Mouse (Mus musculus): ENCODE measurements around the gene Osbpl5. TPM values are rescaled to one million over a fixed set of nuclear protein-coding genes. Genes with fewer than 3 reads are reported as not detected.
"Not testable (repeated sequence)": the region's sequence is repeated elsewhere in the genome, so short reads cannot be mapped to it uniquely, and the experiment has no call there.

Osbpl5 gene
- polyA plus RNA-seq, 1 experiment from 2014 or later, result 12.9 TPM

- Histone ChIP-seq H3K4me3 (ENCODE audit: low read depth, low read length) (no peak overlapping the region), H3K9ac (ENCODE audit: low read length) (no peak overlapping the region), H3K36me3 (ENCODE audit: control insufficient read depth, insufficient read depth, low read length) (no peaks in the 10 kb centered on the region), H3K27me3 (ENCODE audit: control insufficient read depth, insufficient read depth, low read length) (no peaks in the 10 kb centered on the region), H3K27ac (ENCODE audit: low read depth, low read length) (no peak overlapping the region), H3K4me2 (ENCODE audit: low read depth, low read length, severe bottlenecking) (no peak overlapping the region), H3K4me1 (replicated peaks; ENCODE audit: control insufficient read depth, insufficient read depth, low read length) (0 out of 2 replicates have a peak, but pooled peaks cover 2% of the 10 kb centered on the region), H3K9me3 (ENCODE audit: control insufficient read depth, low read length) (no peaks in the 10 kb centered on the region)
- no peak for ATAC-seq (replicated peaks; ENCODE audit: low FRiP score)
- WGBS, result 80% methylated on average over 7 of the region's 7 CpGs
- DNase-seq (ENCODE audit: low spot score), result no peak
Measured at GRCm38 (mm10) chr7:143689481-143689880, 67.3 kb downstream of the Osbpl5 start.

GRCm38 (mm10) chr7:143686676-143687075, 70.1 kb downstream of the Osbpl5 start:
- not testable (repeated sequence) for H3K4me1 ChIP-seq (replicated peaks; ENCODE audit: control insufficient read depth, insufficient read depth, low read length); ATAC-seq (replicated peaks; ENCODE audit: low FRiP score); H3K4me2 ChIP-seq (ENCODE audit: low read depth, low read length, severe bottlenecking); H3K4me3 ChIP-seq (ENCODE audit: low read depth, low read length); DNase-seq (ENCODE audit: low spot score); H3K27me3 ChIP-seq (ENCODE audit: control insufficient read depth, insufficient read depth, low read length); H3K36me3 ChIP-seq (ENCODE audit: control insufficient read depth, insufficient read depth, low read length); H3K9ac ChIP-seq (ENCODE audit: low read length); H3K9me3 ChIP-seq (ENCODE audit: control insufficient read depth, low read length); H3K27ac ChIP-seq (ENCODE audit: low read depth, low read length)
- 83% methylated on average over 3 of the region's 3 CpGs for WGBS

- not testable (repeated sequence) for ATAC-seq (replicated peaks; ENCODE audit: low FRiP score); H3K9me3 ChIP-seq (ENCODE audit: control insufficient read depth, low read length); H3K27me3 ChIP-seq (ENCODE audit: control insufficient read depth, insufficient read depth, low read length); H3K4me2 ChIP-seq (ENCODE audit: low read depth, low read length, severe bottlenecking); H3K27ac ChIP-seq (ENCODE audit: low read depth, low read length); H3K9ac ChIP-seq (ENCODE audit: low read length); H3K4me3 ChIP-seq (ENCODE audit: low read depth, low read length); H3K36me3 ChIP-seq (ENCODE audit: control insufficient read depth, insufficient read depth, low read length); H3K4me1 ChIP-seq (replicated peaks; ENCODE audit: control insufficient read depth, insufficient read depth, low read length); DNase-seq (ENCODE audit: low spot score)
- 63% methylated on average over 4 of the region's 4 CpGs for WGBS
Measured at GRCm38 (mm10) chr7:143686191-143686590, 70.6 kb downstream of the Osbpl5 start.

- peak within 1 kb of the TSS; percentile 30 for H3K4me3 ChIP-seq (ENCODE audit: low read depth, low read length)
- H3K36me3 ChIP-seq (ENCODE audit: control insufficient read depth, insufficient read depth, low read length), result no peaks in the 10 kb centered on the region
- 0 out of 2 replicates have a peak, but pooled peaks cover 2% of the 10 kb centered on the region for H3K4me1 ChIP-seq (replicated peaks; ENCODE audit: control insufficient read depth, insufficient read depth, low read length)
- H3K27me3 ChIP-seq (ENCODE audit: control insufficient read depth, insufficient read depth, low read length), result no peaks in the 10 kb centered on the region
- 3% methylated on average over 35 of the region's 35 CpGs for WGBS
- H3K9ac ChIP-seq (ENCODE audit: low read length), result no peak within 1 kb of the TSS
- ATAC-seq (replicated peaks; ENCODE audit: low FRiP score) (peak; percentile 86), DNase-seq (ENCODE audit: low spot score) (peak; percentile 79)
- H3K27ac ChIP-seq (ENCODE audit: low read depth, low read length), result no peak within 1 kb of the TSS
- H3K9me3 ChIP-seq (ENCODE audit: control insufficient read depth, low read length), result no peaks in the 10 kb centered on the region
- H3K4me2 ChIP-seq (ENCODE audit: low read depth, low read length, severe bottlenecking), result peak within 1 kb of the TSS; percentile 86
Measured at GRCm38 (mm10) chr7:143685359-143686067, 71.3 kb downstream of the Osbpl5 start, which contains the start of gene Tnfrsf23. Tnfrsf23 (minus strand) TSS chr7:143685872.

GRCm38 (mm10) chr7:143684569-143684968, 72.2 kb downstream of the Osbpl5 start:
- not testable (repeated sequence) for H3K27ac ChIP-seq (ENCODE audit: low read depth, low read length); H3K27me3 ChIP-seq (ENCODE audit: control insufficient read depth, insufficient read depth, low read length); ATAC-seq (replicated peaks; ENCODE audit: low FRiP score)

GRCm38 (mm10) chr7:143681566-143681965, 75.2 kb downstream of the Osbpl5 start:
- H3K4me3 ChIP-seq (ENCODE audit: low read depth, low read length), result no peak overlapping the region

More at GRCm38 (mm10) chr7:143684569-143684968, 72.2 kb downstream of the Osbpl5 start:
- 79% methylated on average over 1 of the region's 2 CpGs for WGBS
- not testable (repeated sequence) for H3K36me3 ChIP-seq (ENCODE audit: control insufficient read depth, insufficient read depth, low read length); H3K4me3 ChIP-seq (ENCODE audit: low read depth, low read length); DNase-seq (ENCODE audit: low spot score); H3K9ac ChIP-seq (ENCODE audit: low read length); H3K4me2 ChIP-seq (ENCODE audit: low read depth, low read length, severe bottlenecking); H3K9me3 ChIP-seq (ENCODE audit: control insufficient read depth, low read length); H3K4me1 ChIP-seq (replicated peaks; ENCODE audit: control insufficient read depth, insufficient read depth, low read length)

GRCm38 (mm10) chr7:143680836-143681235, 75.9 kb downstream of the Osbpl5 start:
- not testable (repeated sequence) for ATAC-seq (replicated peaks; ENCODE audit: low FRiP score); H3K27me3 ChIP-seq (ENCODE audit: control insufficient read depth, insufficient read depth, low read length); H3K4me2 ChIP-seq (ENCODE audit: low read depth, low read length, severe bottlenecking); H3K4me3 ChIP-seq (ENCODE audit: low read depth, low read length); DNase-seq (ENCODE audit: low spot score); H3K27ac ChIP-seq (ENCODE audit: low read depth, low read length); H3K9ac ChIP-seq (ENCODE audit: low read length); H3K36me3 ChIP-seq (ENCODE audit: control insufficient read depth, insufficient read depth, low read length); H3K9me3 ChIP-seq (ENCODE audit: control insufficient read depth, low read length); H3K4me1 ChIP-seq (replicated peaks; ENCODE audit: control insufficient read depth, insufficient read depth, low read length)
- WGBS, result 63% methylated on average over 2 of the region's 2 CpGs

More at GRCm38 (mm10) chr7:143681566-143681965, 75.2 kb downstream of the Osbpl5 start:
- WGBS, result 83% methylated on average over 1 of the region's 1 CpGs
- Histone ChIP-seq H3K36me3 (ENCODE audit: control insufficient read depth, insufficient read depth, low read length) (no peaks in the 10 kb centered on the region), H3K9me3 (ENCODE audit: control insufficient read depth, low read length) (no peaks in the 10 kb centered on the region), H3K27me3 (ENCODE audit: control insufficient read depth, insufficient read depth, low read length) (no peaks in the 10 kb centered on the region), H3K9ac (ENCODE audit: low read length) (no peak overlapping the region), H3K27ac (ENCODE audit: low read depth, low read length) (no peak overlapping the region), H3K4me1 (replicated peaks; ENCODE audit: control insufficient read depth, insufficient read depth, low read length) (0 out of 2 replicates have a peak, but pooled peaks cover 2% of the 10 kb centered on the region), H3K4me2 (ENCODE audit: low read depth, low read length, severe bottlenecking) (no peak overlapping the region)
- no peak for DNase-seq (ENCODE audit: low spot score)
- no peak for ATAC-seq (replicated peaks; ENCODE audit: low FRiP score)

- H3K36me3 ChIP-seq (ENCODE audit: control insufficient read depth, insufficient read depth, low read length); H3K27ac ChIP-seq (ENCODE audit: low read depth, low read length); ATAC-seq (replicated peaks; ENCODE audit: low FRiP score); H3K9me3 ChIP-seq (ENCODE audit: control insufficient read depth, low read length); H3K4me3 ChIP-seq (ENCODE audit: low read depth, low read length); H3K27me3 ChIP-seq (ENCODE audit: control insufficient read depth, insufficient read depth, low read length); H3K4me1 ChIP-seq (replicated peaks; ENCODE audit: control insufficient read depth, insufficient read depth, low read length); H3K4me2 ChIP-seq (ENCODE audit: low read depth, low read length, severe bottlenecking); H3K9ac ChIP-seq (ENCODE audit: low read length); DNase-seq (ENCODE audit: low spot score): not testable (repeated sequence)
- 80% methylated on average over 2 of the region's 2 CpGs for WGBS
Measured at GRCm38 (mm10) chr7:143679650-143680049, 77.1 kb downstream of the Osbpl5 start.
